Mouse (Mus musculus) liver, embryonic 14.5 days (tissue): ENCODE results near the gene Lrrc75a. TPM values are rescaled to one million over a fixed set of nuclear protein-coding genes. Genes with fewer than 3 reads are reported as not detected.

Source experiments
- ATAC-seq: fragments of 200-750 bp; cut with Nextera tagmentation; 2 replicates; pipeline ENCODE4 v1.8.0; 2017; ENCODE audit warnings: moderate number of reproducible peaks, mild to moderate bottlenecking, moderate library complexity; ENCODE audit not compliant: insufficient read depth
- DNase-seq, 3 experiments: peaks; one replicate each; pipeline ENCODE4 v3.0.0-alpha.2; 2012 to 2013; ENCODE audit warnings: low read depth in 3 of 3, low spot score in 3 of 3
- H3K27ac ChIP-seq: fragments of 300-500 bp; sonication (generic); 2 replicates; pipeline ENCODE4 v1.5.1; 2014; ENCODE audit warnings: moderate library complexity, mild to moderate bottlenecking, control low read depth, inconsistent platforms
- H3K27me3 ChIP-seq: fragments of 300-500 bp; sonication (generic); 2 replicates; pipeline ENCODE4 v1.6.1; 2014; ENCODE audit warnings: mild to moderate bottlenecking, low read length, moderate library complexity; ENCODE audit not compliant: control insufficient read depth, insufficient read depth
- H3K36me3 ChIP-seq: fragments of 300-500 bp; sonication (generic); replicated peaks from 2 replicates; pipeline ENCODE4 v1.6.1; 2014; ENCODE audit warnings: low read depth; ENCODE audit not compliant: control insufficient read depth, insufficient read depth
- H3K4me1 ChIP-seq, 2 experiments: fragments of 200-500 bp in 1 of 2; fragments of 300-500 bp in 1 of 2; sonication (generic) in 1 of 2; replicated peaks; 2 replicates each; pipeline ENCODE4 v1.6.1; 2012 to 2014; ENCODE audit warnings: antibody characterized with exemption in 1 of 2, inconsistent platforms in 1 of 2, low read length in 1 of 2; ENCODE audit not compliant: control insufficient read depth in 2 of 2, insufficient read depth in 2 of 2
- H3K4me2 ChIP-seq: fragments of 300-500 bp; sonication (generic); 2 replicates; pipeline ENCODE4 v1.6.1; 2014; ENCODE audit warnings: low read depth, mild to moderate bottlenecking, control low read depth, moderate library complexity
- H3K4me3 ChIP-seq, 2 experiments: fragments of 200-500 bp in 1 of 2; fragments of 300-500 bp in 1 of 2; sonication (generic) in 1 of 2; 2 replicates each; pipeline ENCODE4 v1.5.1; 2012 to 2014; ENCODE audit warnings: low read depth in 2 of 2, low read length in 2 of 2, mild to moderate bottlenecking in 2 of 2, control low read depth in 1 of 2, inconsistent platforms in 1 of 2, moderate library complexity in 1 of 2; ENCODE audit not compliant: insufficient read depth in 1 of 2
- H3K9ac ChIP-seq: fragments of 300-500 bp; sonication (generic); replicated peaks from 2 replicates; pipeline ENCODE4 v1.6.1; 2014; ENCODE audit warnings: mild to moderate bottlenecking, control low read depth, moderate library complexity
- H3K9me3 ChIP-seq: fragments of 300-500 bp; sonication (generic); 2 replicates; pipeline ENCODE4 v1.6.1; 2016; ENCODE audit warnings: low read length, mixed read lengths; ENCODE audit not compliant: control insufficient read depth
- CTCF ChIP-seq: IDR thresholded peaks from 2 replicates; pipeline ENCODE4 v1.5.1; 2016; ENCODE audit warnings: antibody characterized with exemption, low read depth, control low read depth
- EP300 ChIP-seq: IDR thresholded peaks from 2 replicates; pipeline ENCODE4 v1.6.1; 2016; ENCODE audit warnings: antibody characterized with exemption, low read depth
- WGBS: fragments of 180-500 bp; shearing (Covaris S2); extraction: QIAGEN DNeasy Blood & Tissue Kit; methylation state at CpG from one replicate; pipeline ENCODE4 v1.1.7; 2014; ENCODE audit not compliant: insufficient replicate concordance; 5-methylcytosine and 5-hydroxymethylcytosine counted together
- polyA plus RNA-seq, 2 experiments: library from polyadenylated mRNA; depleted of rRNA in 1 of 2; stranded (reverse) in 1 of 2; unstranded in 1 of 2; fragments of >200 nt; fragmentation: Nextera tagmentation in 1 of 2; extraction: Ambion mirVana in 1 of 2; gene quantifications; 2 replicates each; pipeline versions ENCODE4 v1.2.1 to v1.2.3; 2012 to 2014

Lrrc75a gene
- polyA plus RNA-seq, 2 experiments, result 0.99 to 1.1 TPM

DNA sequence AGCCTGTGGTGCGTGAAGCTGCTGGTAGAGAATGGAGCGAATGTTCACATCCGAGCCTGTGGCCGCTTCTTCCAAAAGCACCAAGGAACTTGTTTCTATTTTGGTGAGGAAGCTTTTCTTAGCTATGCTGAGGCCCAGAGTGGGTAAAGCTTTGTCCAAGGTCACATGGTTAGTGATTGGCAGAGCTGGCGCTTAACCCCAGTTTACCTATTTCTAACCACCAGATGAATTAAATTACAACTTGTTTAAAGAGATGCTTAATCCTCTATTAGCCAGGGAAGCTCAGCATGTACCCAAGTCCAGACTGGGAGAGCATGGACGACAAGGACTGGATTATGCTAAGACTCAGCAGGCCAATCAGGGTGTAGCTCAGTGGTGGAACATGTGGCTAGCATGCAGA lies 65.3 kb downstream of the Lrrc75a start:
- peaks cover 0 to 21% of the 10 kb centered on the region in 2 experiments; a peak in 3 of 4 replicates for H3K4me1 ChIP-seq
- TF ChIP-seq CTCF, result no peak
- no peak for TF ChIP-seq EP300
- no peak overlapping the region for H3K4me2 ChIP-seq
- no peaks in the 10 kb centered on the region for H3K27me3 ChIP-seq
- no peaks in the 10 kb centered on the region for H3K9me3 ChIP-seq
- no peak overlapping the region for H3K27ac ChIP-seq
- H3K36me3 ChIP-seq, result no peaks in the 10 kb centered on the region
- no peak for ATAC-seq
- 87% methylated on average over 6 of the region's 6 CpGs for WGBS
- no peak overlapping the region for H3K9ac ChIP-seq
- DNase-seq, result no peak
- no peak overlapping the region for H3K4me3 ChIP-seq

- H3K4me1 ChIP-seq, result peaks cover 8 to 32% of the 10 kb centered on the region in 2 experiments
- peak overlapping the region; percentile 95 for H3K4me2 ChIP-seq
- 10% methylated on average over 16 of the region's 16 CpGs for WGBS
- H3K36me3 ChIP-seq, result no peaks in the 10 kb centered on the region
- no peaks in the 10 kb centered on the region for H3K9me3 ChIP-seq
- ATAC-seq, result peak; percentile 68
- TF ChIP-seq CTCF (no peak), EP300 (peak; percentile 73)
- H3K4me3 ChIP-seq, result peak overlapping the region; percentile 64 to 65
- DNase-seq, result peak in 1 of 3 experiments; percentile 60
- peak overlapping the region; percentile 56 for H3K9ac ChIP-seq
- H3K27ac ChIP-seq, result peak overlapping the region; percentile 14
- H3K27me3 ChIP-seq, result no peaks in the 10 kb centered on the region
Measured at GRCm38 (mm10) chr11:62576530-62577152, 71.7 kb downstream of the Lrrc75a start.

DNA sequence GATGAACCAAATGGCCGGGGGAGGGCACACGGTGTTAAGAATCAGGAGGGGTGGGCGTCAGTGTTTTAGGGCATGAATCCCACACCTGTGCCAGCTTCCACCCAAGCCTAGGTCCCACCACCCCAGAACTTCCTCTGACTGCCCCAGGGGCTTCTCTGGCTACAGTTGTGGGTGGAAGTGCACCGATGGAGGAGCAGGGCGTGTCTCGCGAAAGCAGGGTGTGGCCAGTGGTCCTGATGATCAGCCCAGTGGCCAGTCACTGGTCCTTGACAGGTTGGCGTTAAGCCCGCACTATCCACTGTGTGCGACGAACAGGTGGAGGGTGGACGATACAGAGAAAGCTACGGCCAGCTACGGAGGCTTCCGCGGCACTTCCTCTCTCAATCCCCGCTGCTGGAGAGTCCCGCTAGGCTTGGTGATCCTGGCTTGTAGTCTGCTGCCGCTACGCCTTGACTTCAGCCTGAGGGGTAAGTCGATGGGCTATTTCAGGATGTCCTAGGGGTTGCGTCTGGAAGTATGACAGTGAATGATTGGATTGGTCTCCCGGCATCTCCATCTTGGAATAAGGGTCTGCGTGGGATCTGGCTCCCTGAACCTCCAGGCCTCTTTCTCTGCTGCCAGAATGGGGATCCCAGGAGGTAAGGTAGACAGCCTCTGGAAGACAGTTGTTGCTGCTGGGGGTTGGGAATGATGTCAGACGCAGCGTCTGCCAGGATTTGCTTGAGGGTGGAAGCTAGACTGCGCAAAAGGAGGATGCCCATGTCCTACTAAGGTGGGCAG lies 72.5 kb downstream of the Lrrc75a start:
- peaks cover 8 to 32% of the 10 kb centered on the region in 2 experiments for H3K4me1 ChIP-seq

DNA sequence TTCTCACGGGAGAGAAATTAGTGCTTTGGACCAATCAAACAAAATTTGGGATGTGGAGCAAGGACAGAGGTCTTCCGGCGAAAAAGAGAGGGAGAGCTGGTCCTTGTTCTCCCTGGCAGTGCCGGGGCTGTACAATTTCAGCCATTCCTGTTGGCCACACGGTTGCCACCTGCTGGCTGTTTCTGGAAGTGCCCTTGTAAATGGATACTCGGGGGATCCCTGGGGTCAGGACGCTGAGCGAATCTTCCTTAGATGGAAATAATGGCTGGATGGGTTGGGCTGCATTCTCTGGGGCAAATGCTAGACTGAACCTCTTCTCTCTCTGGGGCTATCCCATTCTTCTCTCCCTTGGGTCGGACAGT lies 73.0 kb downstream of the Lrrc75a start:
- H3K4me2 ChIP-seq, result peak overlapping the region; percentile 95
- peak overlapping the region; percentile 56 for H3K9ac ChIP-seq
- ATAC-seq (peak; percentile 63), DNase-seq (peak; percentile 66 to 70 (median 66))
- H3K4me1 ChIP-seq, result peaks cover 8 to 27% of the 10 kb centered on the region in 2 experiments
- H3K27ac ChIP-seq, result no peak overlapping the region
- no peaks in the 10 kb centered on the region for H3K9me3 ChIP-seq
- peak overlapping the region; percentile 64 to 65 for H3K4me3 ChIP-seq
- TF ChIP-seq CTCF (peak; percentile 98), EP300 (no peak)
- H3K36me3 ChIP-seq, result no peaks in the 10 kb centered on the region
- no peaks in the 10 kb centered on the region for H3K27me3 ChIP-seq
- 2% methylated on average over 9 of the region's 9 CpGs for WGBS

More for the DNA sequence above, 72.5 kb downstream of the Lrrc75a start:
- Histone ChIP-seq H3K9ac (peak overlapping the region; percentile 56), H3K36me3 (no peaks in the 10 kb centered on the region), H3K4me3 (peak overlapping the region; percentile 64 to 65), H3K9me3 (no peaks in the 10 kb centered on the region), H3K27me3 (no peaks in the 10 kb centered on the region), H3K27ac (peak overlapping the region; percentile 5), H3K4me2 (peak overlapping the region; percentile 95)
- peak in 1 of 3 experiments; percentile 48 for DNase-seq
- 6% methylated on average over 27 of the region's 27 CpGs for WGBS
- no peak for TF ChIP-seq CTCF
- TF ChIP-seq EP300, result no peak
- ATAC-seq, result peak; percentile 64

DNA sequence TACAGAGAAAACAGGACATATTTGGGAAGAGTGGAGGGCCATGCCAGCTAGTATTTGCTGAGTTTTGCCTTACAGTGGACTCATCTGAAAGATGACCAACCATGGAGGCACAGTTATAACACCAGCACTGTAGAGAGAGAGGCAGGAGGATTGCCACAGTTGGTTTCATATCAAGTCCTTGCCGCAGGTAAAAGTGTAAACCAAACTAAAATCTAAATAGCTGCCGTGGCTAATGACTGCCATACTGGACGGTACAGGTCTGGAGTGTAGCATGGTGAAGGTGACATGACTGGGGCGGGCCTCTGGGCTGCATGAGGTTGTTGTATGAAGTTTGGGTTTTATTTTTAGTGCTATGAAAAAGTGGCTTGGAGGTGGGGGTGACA lies 73.6 kb downstream of the Lrrc75a start:
- H3K9ac ChIP-seq, result no peak overlapping the region
- H3K36me3 ChIP-seq, result no peaks in the 10 kb centered on the region
- H3K4me3 ChIP-seq, result no peak overlapping the region
- no peak overlapping the region for H3K27ac ChIP-seq
- ATAC-seq (no peak), DNase-seq (no peak)
- H3K9me3 ChIP-seq, result no peaks in the 10 kb centered on the region
- peaks cover 8 to 24% of the 10 kb centered on the region in 2 experiments for H3K4me1 ChIP-seq
- no peak overlapping the region for H3K4me2 ChIP-seq
- TF ChIP-seq EP300, result no peak
- no peak for TF ChIP-seq CTCF
- WGBS, result 58% methylated on average over 4 of the region's 4 CpGs
- no peaks in the 10 kb centered on the region for H3K27me3 ChIP-seq
